Mouse (Mus musculus) forebrain, embryonic 15.5 days (tissue): ENCODE measurements around the gene Lgr5. TPM values are rescaled to one million over a fixed set of nuclear protein-coding genes. Genes with fewer than 3 reads are reported as not detected.

Experiments
- ATAC-seq: fragments of 200-750 bp; cut with Nextera tagmentation; replicated peaks from 2 replicates; pipeline ENCODE4 v1.8.0; 2017; ENCODE audit warnings: mild to moderate bottlenecking, moderate TSS enrichment, moderate library complexity
- H3K27ac ChIP-seq: fragments of 300-500 bp; sonication (generic); replicated peaks from 2 replicates; pipeline ENCODE4 v1.5.1; 2015; ENCODE audit warnings: mild to moderate bottlenecking, inconsistent platforms
- H3K27me3 ChIP-seq: fragments of 300-500 bp; sonication (generic); 2 replicates; pipeline ENCODE4 v1.6.1; 2015; ENCODE audit warnings: inconsistent platforms
- H3K36me3 ChIP-seq: fragments of 300-500 bp; sonication (generic); 2 replicates; pipeline ENCODE4 v1.6.1; 2015; ENCODE audit warnings: mild to moderate bottlenecking, inconsistent platforms
- H3K4me1 ChIP-seq: fragments of 300-500 bp; sonication (generic); 2 replicates; pipeline ENCODE4 v1.6.1; 2015; ENCODE audit warnings: inconsistent platforms
- H3K4me2 ChIP-seq: fragments of 300-500 bp; sonication (generic); replicated peaks from 2 replicates; pipeline ENCODE4 v1.6.1; 2015; ENCODE audit warnings: mild to moderate bottlenecking, inconsistent platforms
- H3K4me3 ChIP-seq: fragments of 300-500 bp; sonication (generic); 2 replicates; pipeline ENCODE4 v1.5.1; 2015; ENCODE audit warnings: mild to moderate bottlenecking, inconsistent platforms
- H3K9ac ChIP-seq: fragments of 300-500 bp; sonication (generic); replicated peaks from 2 replicates; pipeline ENCODE4 v1.6.1; 2015; ENCODE audit warnings: mild to moderate bottlenecking, inconsistent platforms
- H3K9me3 ChIP-seq: fragments of 300-500 bp; sonication (generic); 2 replicates; pipeline ENCODE4 v1.6.1; 2016; ENCODE audit warnings: inconsistent platforms
- WGBS: fragments of 180-500 bp; shearing (Covaris S2); methylation state at CpG from one replicate; pipeline ENCODE4 v1.1.7; 2015; ENCODE audit warnings: mixed read lengths; 5-methylcytosine and 5-hydroxymethylcytosine counted together
- polyA plus RNA-seq: library from polyadenylated mRNA; unstranded; fragments of >200 nt; fragmentation: Nextera tagmentation; extraction: Ambion mirVana; gene quantifications from 2 replicates; pipeline ENCODE4 v1.2.1, GENCODE M21; 2015

The Lgr5 gene
- polyA plus RNA-seq, 1 experiment from 2014 or later, result 0.39 TPM

DNA sequence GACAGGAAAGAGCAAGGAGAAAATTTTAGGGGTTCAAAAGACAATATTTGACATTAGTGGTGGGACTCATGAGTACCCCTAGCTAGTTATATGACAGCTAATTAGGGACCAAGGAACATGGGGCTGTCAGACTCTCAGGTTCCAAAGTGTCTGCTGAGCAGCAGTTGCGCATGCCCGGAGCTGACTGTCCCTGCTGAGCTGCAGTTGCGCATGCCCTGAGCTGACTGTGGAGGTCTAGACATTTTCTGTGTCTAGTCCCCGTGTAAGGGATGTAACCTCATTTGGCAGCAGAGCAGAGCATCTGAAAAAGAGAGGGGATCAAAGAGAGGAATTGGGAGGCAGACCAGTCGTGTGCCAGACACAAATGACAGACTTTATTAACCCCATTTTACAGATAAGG, 23.6 kb downstream of the Lgr5 start:
- Histone ChIP-seq H3K4me2 (no peak overlapping the region), H3K4me1 (peaks cover 4% of the 10 kb centered on the region; the same call in 1 of the 2 replicates), H3K27me3 (peaks cover 31% of the 10 kb centered on the region), H3K9me3 (no peaks in the 10 kb centered on the region), H3K4me3 (no peak overlapping the region), H3K27ac (no peak overlapping the region), H3K9ac (no peak overlapping the region), H3K36me3 (no peaks in the 10 kb centered on the region)
- 83% methylated on average over 5 of the region's 5 CpGs for WGBS
- ATAC-seq, result no peak

DNA sequence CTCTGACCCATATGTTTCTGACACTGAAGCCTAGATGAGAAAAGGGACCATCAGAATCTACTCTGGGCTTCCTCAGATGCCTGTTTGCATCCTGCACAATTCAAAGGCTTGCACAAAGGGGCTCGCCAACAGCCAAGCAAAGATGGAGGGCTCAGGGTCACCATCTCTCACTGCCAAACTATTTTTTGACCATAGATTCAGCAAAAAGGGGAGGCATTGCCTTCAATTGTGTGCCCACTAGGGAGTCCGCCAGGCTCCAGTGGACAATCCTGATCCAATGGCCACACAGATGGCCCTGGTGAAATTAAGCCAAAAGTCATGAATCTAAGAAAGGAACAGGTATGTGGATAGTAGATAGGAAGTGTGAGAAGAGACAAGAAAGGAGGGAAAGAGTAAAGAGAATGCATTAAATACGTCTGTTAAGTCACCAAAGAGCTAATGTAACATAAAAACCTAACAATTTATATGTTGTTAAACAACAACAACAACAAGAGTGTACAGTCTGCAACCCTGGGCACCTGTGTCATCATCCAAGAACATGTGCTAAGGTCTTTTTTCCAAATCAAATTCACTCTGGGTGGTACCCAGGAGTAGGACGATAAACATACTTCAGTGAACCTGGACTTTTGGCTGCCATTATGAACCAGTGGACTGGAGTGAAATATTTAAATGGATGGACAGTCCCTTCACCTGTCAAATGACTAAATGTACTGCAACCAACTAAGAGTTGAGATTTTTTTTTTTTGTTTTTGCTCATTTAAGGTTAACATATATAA, 24.5 kb downstream of the Lgr5 start:
- Histone ChIP-seq H3K36me3 (no peaks in the 10 kb centered on the region), H3K9me3 (no peaks in the 10 kb centered on the region), H3K9ac (no peak overlapping the region), H3K4me2 (no peak overlapping the region), H3K27me3 (peaks cover 34% of the 10 kb centered on the region), H3K27ac (no peak overlapping the region), H3K4me3 (no peak overlapping the region), H3K4me1 (peaks cover 4% of the 10 kb centered on the region; the same call in 1 of the 2 replicates)
- WGBS, result 82% methylated on average over 4 of the region's 4 CpGs
- ATAC-seq, result no peak

DNA sequence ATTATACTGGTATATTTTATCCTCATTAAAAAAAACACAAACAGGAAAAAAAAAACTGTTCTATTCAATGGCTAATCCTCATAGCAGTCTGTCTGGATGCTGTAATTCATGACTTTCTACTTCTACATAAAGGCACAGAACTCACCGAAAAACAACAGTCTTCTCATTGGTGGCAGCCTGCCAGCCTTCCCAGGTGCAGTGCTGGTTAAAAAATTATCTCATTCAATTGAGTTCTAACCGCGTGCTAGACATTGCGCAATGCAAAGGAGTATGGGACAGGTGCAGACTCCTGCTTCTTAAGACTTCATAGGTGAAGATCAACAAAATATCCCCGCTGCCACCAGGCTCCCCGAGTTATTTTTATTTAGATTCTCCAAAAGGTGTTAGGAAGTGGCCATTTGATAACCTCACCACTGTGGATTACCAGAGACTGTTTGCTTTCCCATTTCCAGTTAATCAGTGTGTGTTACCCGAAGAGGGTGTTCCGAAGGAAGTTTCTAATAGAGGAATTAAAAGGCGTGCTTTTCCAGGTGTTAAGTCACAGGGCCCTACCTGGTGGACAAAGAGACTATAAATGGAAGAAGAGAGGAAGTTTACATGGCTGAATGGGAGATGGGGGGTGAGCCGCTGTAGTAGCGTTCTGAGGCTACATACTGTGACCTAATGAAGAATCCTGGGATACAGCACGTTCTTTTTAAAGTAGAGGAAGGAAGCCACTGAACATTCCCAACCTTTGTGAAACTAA, 26.3 kb downstream of the Lgr5 start:
- H3K27me3 ChIP-seq, result peaks cover 34% of the 10 kb centered on the region
- no peak for ATAC-seq
- H3K9me3 ChIP-seq, result no peaks in the 10 kb centered on the region
- no peak overlapping the region for H3K9ac ChIP-seq
- 50% methylated on average over 12 of the region's 12 CpGs for WGBS
- peaks cover 4% of the 10 kb centered on the region; the same call in 1 of the 2 replicates for H3K4me1 ChIP-seq
- H3K4me3 ChIP-seq, result no peak overlapping the region
- H3K4me2 ChIP-seq, result no peak overlapping the region
- H3K27ac ChIP-seq, result no peak overlapping the region
- H3K36me3 ChIP-seq, result no peaks in the 10 kb centered on the region

DNA sequence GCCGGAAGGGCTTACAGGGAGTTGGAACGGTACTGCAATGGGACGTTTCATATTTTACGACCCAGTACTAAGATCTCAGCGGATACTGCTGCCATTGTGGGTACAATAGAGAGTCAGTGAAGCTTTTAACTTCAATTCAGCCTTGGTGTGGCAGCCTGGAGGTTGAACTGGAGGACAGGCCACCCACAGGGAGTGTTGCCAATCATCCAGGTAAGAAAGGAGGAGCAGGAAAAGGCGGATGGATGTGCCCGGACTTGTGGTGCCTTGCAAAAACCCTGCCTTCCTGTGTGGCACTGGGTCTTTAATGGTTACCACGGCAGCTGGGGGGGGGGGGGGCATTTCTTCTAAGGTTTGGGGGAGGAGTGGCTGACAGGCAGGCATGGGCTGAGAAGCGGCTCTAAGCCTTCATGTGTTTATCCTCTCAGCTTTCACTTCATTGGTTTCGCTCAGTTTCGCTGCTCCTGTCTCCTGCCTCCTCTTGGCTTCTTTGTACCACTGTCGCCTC, 30.8 kb downstream of the Lgr5 start:
- Histone ChIP-seq H3K9ac (no peak overlapping the region), H3K27me3 (peaks cover 30% of the 10 kb centered on the region), H3K4me2 (no peak overlapping the region), H3K9me3 (no peaks in the 10 kb centered on the region), H3K27ac (no peak overlapping the region), H3K36me3 (no peaks in the 10 kb centered on the region), H3K4me1 (peaks cover 4% of the 10 kb centered on the region; the same call in 1 of the 2 replicates), H3K4me3 (no peak overlapping the region)
- 11% methylated on average over 12 of the region's 12 CpGs for WGBS
- ATAC-seq, result no peak

DNA sequence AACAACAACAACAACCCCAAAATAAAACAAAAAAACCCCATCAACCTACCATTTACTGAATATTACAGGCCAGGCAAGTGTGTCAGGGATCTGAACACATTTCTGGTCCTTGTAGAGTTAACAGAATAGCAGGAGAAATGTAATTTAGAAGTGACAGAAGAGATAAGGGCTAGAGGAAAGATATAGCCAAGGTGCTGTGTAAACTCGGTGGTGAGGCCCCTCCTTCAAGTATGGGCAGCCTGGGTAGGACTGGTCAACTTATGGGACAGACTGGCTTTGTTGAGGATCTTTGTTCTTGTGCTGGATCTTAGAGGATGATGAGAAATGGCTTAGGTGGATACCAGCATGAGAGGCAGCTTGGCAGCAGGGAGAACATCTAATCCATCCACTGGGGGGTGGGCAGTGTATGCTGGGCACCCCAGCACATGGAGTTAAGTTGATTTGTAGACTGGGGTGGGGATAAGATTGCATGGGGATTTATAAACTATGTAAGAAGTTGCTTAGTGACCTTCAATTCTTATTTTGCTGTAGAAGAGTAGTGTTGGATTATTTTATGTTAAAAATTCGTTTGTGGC, 32.3 kb downstream of the Lgr5 start:
- Histone ChIP-seq H3K4me2 (no peak overlapping the region), H3K9ac (no peak overlapping the region), H3K4me3 (no peak overlapping the region), H3K27me3 (peaks cover 22% of the 10 kb centered on the region), H3K4me1 (no peaks in the 10 kb centered on the region), H3K27ac (no peak overlapping the region), H3K9me3 (no peaks in the 10 kb centered on the region), H3K36me3 (no peaks in the 10 kb centered on the region)
- ATAC-seq, result no peak
- WGBS, result 61% methylated on average over 2 of the region's 2 CpGs

DNA sequence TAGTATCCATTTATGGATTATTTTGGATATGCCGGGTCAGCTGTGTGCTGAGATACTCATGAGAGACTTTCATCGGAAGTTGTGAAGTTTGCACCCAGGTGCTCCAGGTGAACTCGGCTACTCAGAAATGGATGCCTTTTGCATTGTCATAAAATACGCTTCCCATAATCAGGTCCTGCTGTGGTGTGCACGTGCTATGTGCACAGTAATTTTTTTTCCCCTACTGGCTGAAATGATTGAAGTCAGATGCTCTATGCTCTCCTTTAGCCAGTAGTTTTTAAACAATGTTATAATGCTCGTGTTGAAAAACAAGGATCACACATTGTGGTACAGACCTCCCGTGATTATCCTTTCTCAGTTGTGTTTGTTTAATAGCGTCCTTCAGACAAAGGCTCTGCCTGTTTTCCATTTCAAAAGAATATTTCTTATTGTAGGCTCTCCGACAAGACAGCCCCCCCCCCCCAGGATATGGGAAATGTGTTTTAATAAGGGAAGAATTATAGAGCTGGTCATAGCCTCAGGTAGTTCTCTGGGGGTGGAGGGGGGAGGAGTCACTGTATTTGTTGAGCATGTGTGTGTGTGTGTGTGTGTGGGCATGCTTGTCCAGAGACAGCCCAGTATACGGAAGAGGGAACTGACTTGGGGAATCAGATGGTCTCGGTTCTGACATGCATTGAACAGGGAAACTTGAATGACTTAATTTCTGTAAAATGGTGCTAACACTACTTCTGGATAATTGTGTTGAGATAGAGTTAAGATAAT, 34.0 kb downstream of the Lgr5 start:
- Histone ChIP-seq H3K9ac (no peak overlapping the region), H3K4me2 (no peak overlapping the region), H3K27ac (no peak overlapping the region), H3K4me3 (no peak overlapping the region), H3K27me3 (peaks cover 7% of the 10 kb centered on the region), H3K9me3 (no peaks in the 10 kb centered on the region), H3K4me1 (no peaks in the 10 kb centered on the region), H3K36me3 (no peaks in the 10 kb centered on the region)
- WGBS, result 59% methylated on average over 11 of the region's 11 CpGs
- ATAC-seq, result no peak

DNA sequence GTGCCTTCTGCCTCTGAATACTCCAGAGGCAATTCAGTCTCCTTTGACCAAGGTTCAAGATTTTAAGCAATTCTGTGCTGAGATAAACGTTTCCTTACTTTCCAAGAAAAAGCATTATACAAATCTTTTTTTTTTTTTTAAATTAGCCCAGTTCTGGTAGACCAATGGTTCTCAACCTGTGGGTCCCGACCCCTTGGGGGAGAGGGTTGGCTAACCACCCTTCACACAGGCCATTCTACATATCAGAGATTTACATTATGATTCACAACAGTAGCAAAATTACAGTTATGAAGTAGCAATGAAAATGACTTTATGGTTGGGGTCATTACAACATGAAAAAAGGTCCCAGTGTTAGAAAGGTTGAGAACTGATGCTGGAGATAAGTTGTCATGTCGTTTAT, 36.5 kb downstream of the Lgr5 start:
- Histone ChIP-seq H3K4me2 (no peak overlapping the region), H3K36me3 (no peaks in the 10 kb centered on the region), H3K4me3 (no peak overlapping the region), H3K9ac (no peak overlapping the region), H3K9me3 (no peaks in the 10 kb centered on the region), H3K27me3 (peaks cover 3% of the 10 kb centered on the region; the same call in 1 of the 2 replicates), H3K4me1 (no peaks in the 10 kb centered on the region), H3K27ac (no peak overlapping the region)
- 88% methylated on average over 3 of the region's 3 CpGs for WGBS
- no peak for ATAC-seq

DNA sequence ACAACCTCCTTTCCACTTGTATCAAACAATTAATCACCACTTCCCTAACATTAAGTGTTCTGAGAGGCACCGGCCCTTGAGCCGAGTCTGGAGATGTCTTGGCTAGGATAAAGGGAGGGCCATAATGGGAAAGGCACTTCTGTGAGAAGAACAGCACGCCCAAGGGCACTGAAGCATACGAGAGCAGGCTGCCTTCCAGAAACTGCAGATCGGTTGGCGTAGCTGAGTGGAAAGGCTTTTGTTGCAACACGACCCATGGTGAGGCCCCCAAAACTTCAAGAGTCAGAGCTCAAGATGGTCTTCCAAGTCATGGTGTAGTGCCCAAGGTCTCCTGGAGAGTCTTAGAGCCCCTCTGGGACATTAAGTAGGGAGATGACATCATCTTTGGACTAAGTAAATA, 37.3 kb downstream of the Lgr5 start:
- no peaks in the 10 kb centered on the region for H3K4me1 ChIP-seq
- ATAC-seq, result no peak
- H3K36me3 ChIP-seq, result no peaks in the 10 kb centered on the region
- no peaks in the 10 kb centered on the region for H3K9me3 ChIP-seq
- no peak overlapping the region for H3K9ac ChIP-seq
- H3K4me3 ChIP-seq, result no peak overlapping the region
- no peak overlapping the region for H3K27ac ChIP-seq
- peaks cover 3% of the 10 kb centered on the region; the same call in 1 of the 2 replicates for H3K27me3 ChIP-seq
- H3K4me2 ChIP-seq, result no peak overlapping the region
- 49% methylated on average over 7 of the region's 7 CpGs for WGBS

DNA sequence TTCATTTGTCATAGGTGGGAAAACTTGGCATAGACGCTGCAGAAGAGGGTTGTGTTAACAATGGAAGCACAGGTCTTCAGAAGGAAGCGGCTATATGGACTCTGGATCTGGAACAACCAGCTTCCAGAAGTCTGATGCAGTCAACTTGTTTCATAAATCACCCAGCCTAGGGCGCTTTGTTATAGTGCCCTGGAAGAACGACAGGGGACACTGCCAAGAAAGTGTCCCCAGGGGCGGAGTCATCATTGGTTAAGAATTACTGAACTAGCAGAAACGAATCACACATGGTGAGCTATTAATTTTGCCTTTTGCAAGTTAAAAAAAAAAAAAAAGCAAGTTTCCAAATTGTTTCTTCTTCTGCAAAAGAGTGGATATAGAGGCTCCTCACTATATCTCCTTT, 44.7 kb downstream of the Lgr5 start:
- no peak overlapping the region for H3K27ac ChIP-seq
- ATAC-seq, result no peak
- WGBS, result 86% methylated on average over 6 of the region's 6 CpGs

DNA sequence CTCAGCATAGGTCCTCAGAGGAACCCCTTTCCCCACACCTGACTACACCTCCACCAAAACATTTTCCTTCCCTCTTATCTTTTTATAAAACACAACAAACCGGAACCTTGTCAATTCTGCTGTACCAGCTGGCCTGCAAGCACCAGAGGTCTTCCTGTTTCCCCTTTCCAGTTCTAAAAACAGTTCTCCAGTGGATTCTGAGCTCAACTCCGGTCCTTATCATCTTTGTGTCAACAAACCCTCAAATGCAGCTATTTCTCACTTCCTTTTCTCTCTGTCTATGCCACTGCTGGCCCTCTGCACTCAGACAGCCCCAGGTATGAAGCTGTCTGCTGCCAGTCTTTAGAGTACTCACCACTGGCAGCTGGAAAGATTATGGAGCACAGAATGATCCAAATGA, 56.8 kb downstream of the Lgr5 start:
- Histone ChIP-seq H3K4me3 (no peak overlapping the region), H3K4me1 (no peaks in the 10 kb centered on the region), H3K36me3 (no peaks in the 10 kb centered on the region), H3K27ac (no peak overlapping the region), H3K9ac (no peak overlapping the region), H3K27me3 (no peaks in the 10 kb centered on the region), H3K9me3 (no peaks in the 10 kb centered on the region), H3K4me2 (no peak overlapping the region)
- 85% methylated on average over 2 of the region's 2 CpGs for WGBS
- no peak for ATAC-seq

More for the DNA sequence above, 44.7 kb downstream of the Lgr5 start:
- no peak overlapping the region for H3K9ac ChIP-seq
- H3K4me1 ChIP-seq, result no peaks in the 10 kb centered on the region
- no peaks in the 10 kb centered on the region for H3K27me3 ChIP-seq
- no peaks in the 10 kb centered on the region for H3K9me3 ChIP-seq
- H3K4me2 ChIP-seq, result no peak overlapping the region
- H3K36me3 ChIP-seq, result no peaks in the 10 kb centered on the region
- no peak overlapping the region for H3K4me3 ChIP-seq

DNA sequence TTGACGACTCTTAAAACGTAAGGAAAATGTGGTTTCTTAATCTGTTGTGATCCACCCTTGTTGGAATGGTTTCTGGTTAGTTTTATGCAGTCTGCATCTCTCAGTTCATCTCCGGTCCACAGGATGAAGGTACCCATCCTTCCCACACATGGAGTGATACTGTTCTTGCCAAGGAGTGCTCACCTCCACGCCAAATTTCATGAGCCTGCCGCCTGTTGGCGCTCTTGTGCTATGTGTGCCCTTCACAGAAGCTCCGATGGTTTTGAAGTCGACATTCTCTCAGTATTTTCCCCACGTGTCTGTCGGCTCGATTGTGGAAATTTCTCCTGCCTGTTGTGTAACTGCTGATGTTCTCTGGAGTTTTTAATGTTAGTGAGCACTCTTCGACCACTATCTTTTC, 57.8 kb downstream of the Lgr5 start:
- Histone ChIP-seq H3K4me2 (no peak overlapping the region), H3K27me3 (no peaks in the 10 kb centered on the region), H3K4me3 (no peak overlapping the region), H3K9ac (no peak overlapping the region), H3K27ac (no peak overlapping the region), H3K9me3 (no peaks in the 10 kb centered on the region), H3K36me3 (no peaks in the 10 kb centered on the region), H3K4me1 (no peaks in the 10 kb centered on the region)
- 84% methylated on average over 12 of the region's 12 CpGs for WGBS
- no peak for ATAC-seq
